Mouse (Mus musculus) liver, embryonic 14.5 days (tissue): ENCODE results near the gene Mrvi1.

ENCODE experiments used
- CTCF ChIP-seq: IDR thresholded peaks from 2 replicates; pipeline ENCODE4 v1.5.1; 2016; ENCODE audit warnings: antibody characterized with exemption, low read depth, control low read depth
- EP300 ChIP-seq: IDR thresholded peaks from 2 replicates; pipeline ENCODE4 v1.6.1; 2016; ENCODE audit warnings: antibody characterized with exemption, low read depth

DNA sequence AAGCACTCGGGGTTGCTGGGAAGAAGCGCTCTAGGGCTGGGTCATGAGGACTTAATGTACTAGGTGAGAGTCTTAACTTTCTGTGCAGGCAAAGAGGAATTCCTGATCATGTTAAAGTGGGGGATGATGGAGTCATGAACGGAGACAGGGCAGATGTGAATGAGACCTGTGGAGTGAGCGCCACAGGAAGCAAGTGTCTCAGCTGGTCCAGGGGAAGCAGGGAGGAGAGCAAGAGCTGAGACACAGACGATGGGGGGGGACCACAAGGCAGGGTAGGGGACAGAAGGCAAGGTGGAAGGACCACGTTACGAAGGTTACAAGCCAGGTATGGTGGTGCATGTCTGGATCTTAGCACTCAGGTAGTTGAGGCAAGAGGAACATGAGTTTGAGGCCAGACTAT, 85.8 kb downstream of the Mrvi1 start:
- TF ChIP-seq CTCF (no peak), EP300 (no peak)
